Mouse (Mus musculus) testis, adult 10 weeks (tissue): ENCODE measurements around the gene 4930519P11Rik. TPM values are rescaled to one million over a fixed set of nuclear protein-coding genes. Genes with fewer than 3 reads are reported as not detected.

Source experiments
- polyA plus RNA-seq: library from polyadenylated mRNA; stranded (reverse); fragments of 350-450 nt; fragmentation: Illumina TruSeq; extraction: RNeasy Lipid Tissue Mini Kit (QIAGEN cat#74804); gene quantifications from one replicate; pipeline ENCODE4 v1.2.3, GENCODE M21; 2014; ENCODE audit warnings: low read depth, low replicate concordance

Gene 4930519P11Rik
- 0.76 TPM for polyA plus RNA-seq

DNA sequence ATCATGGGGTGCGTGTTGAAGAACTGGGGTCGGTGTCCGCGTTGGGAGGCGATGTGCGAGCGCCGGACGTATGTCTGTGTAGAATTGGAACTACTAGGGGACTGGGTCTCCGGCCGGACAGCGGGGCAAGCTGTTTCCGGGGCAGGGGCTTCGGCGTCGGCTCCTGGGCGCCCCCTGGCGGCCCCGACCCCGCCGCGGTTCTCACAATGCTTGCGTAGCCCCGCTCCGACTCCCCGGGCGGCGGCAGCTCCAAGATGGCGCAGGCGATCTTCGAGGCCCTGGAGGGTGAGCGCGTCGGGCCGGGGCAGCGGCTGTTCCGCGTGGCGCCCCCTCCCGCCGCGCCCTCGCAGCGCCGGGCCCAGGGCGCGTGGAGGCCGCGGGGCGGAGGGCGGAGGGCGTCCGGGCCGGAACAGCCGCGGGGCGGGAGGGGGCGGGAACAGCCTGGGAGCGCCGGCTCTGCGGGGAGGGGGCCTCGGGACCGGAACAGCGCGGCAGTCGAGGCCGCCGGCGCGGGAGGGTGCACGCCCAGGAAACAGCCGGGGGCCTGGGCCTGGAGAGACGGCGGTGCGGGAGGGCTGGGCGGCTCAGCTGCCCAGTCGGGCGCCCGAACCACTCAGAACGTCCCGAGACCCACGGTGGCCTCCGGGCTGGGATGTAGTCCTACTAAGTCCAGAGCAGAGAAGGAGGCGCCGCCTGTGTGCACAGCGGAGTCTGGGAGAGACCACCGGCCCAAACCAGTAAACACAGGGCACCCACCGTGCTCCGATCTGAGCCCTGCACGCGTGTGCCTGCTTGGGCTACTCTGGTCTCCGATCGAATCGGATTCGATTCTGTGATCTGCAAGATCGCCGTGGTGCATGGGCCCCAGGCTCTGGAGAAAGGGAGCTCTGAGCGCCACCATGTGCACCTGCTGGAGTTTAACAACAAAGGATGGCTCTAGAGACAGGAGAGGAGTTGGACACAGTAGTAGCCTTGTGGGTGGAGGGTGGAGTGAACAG, at the start of gene 4930519P11Rik, which contains the start of gene Zfp341:
TSS of gene 4930519P11Rik (minus strand) at position 320 of the 998 bp plus-strand sequence.
TSS of gene Zfp341 (plus strand) at position 180 of the 998 bp plus-strand sequence.

DNA sequence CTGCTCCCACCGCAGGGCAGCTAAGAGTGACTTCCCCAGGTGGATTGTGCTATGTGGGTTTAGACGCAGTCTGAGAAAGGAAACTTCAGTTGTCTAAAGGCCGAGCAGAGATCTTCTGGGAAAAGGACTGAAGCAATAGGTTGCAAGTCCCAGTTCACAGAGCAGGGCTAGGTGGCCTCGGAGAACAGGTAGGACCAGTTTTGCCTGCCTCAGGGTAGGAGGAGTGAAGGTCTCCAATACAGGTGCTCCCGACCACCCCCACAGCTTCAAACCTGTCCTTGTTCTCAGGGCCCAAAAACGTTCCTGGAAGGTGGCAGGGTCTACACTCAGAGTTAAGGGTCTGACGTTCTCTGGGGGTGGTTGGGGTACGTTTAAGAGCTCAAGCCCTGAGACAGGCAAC, 38.1 kb upstream of the 4930519P11Rik start, which contains the start of gene Chmp4b:
TSS of gene Chmp4b (plus strand) at position 343 of the 400 bp plus-strand sequence.

DNA sequence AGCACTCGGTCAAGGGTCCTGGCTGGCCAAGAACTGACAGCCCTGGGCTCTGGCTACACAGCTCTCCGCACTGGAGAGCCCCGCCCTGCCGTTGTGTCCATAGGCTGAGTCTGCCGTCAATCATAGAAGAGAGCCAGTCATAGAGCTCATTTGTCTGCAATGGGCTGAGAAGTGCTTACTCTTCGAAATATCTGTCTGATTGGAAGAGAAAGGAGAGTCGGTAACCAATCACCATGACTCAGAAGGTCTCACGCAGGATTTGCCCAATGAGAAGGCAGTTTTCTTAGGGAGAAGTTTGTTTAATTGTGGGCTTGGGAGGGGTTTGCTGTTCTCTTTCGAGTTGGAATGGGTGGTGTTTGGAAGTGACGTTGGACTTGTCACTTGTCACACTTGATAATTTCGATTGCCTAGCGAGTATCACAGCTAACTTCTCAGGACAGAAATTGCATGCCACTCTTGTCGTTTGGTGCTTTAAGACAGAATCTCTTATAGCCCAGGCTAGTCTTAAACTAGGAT, 9.5 kb downstream of the 4930519P11Rik start, which contains the start of gene Pxmp4:
TSS of gene Pxmp4 (minus strand) at position 71 of the 516 bp plus-strand sequence.

DNA sequence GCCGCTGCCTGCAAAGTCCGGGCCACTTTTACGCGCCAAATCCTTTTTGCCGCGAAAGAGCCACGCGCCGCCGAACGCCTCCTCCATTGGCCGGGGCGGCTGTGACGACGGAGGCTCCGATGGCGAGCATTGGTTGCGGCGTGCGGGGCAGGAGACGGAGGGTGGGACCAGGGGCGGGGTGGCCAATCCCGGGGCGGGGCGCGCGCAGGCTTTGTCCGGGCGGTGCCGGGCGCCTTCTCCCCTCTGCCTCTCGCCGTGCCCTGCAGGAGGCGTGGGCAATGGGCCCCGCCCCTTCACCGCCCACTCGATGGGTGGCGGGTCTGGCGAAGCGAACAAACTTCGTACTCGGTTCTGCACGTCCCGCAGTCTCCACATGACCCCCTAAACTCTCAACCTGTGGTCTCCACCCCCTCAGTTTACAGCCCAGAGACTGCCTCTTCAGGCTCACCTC, 43.4 kb downstream of the 4930519P11Rik start, which contains the start of gene E2f1:
TSS of gene E2f1 (minus strand) at position 57 of the 451 bp plus-strand sequence.

Other genes with a start within 250 kb of the 4930519P11Rik start
- gene Cdk5rap1, start 240.4 kb downstream of the 4930519P11Rik start, polyA plus RNA-seq = 4.5 TPM
- 0.18 TPM for gene Snta1, start 205.3 kb downstream of the 4930519P11Rik start, polyA plus RNA-seq
- 14.8 TPM for gene Cbfa2t2, start 177.0 kb downstream of the 4930519P11Rik start, polyA plus RNA-seq
- 4.3 TPM for gene 1700003F12Rik, start 66.4 kb downstream of the 4930519P11Rik start, polyA plus RNA-seq
- 2.3 TPM for gene Actl10, start 61.7 kb downstream of the 4930519P11Rik start, polyA plus RNA-seq
- gene Necab3, start 54.5 kb downstream of the 4930519P11Rik start, polyA plus RNA-seq = 4.3 TPM
- 0.10 TPM for gene E2f1, start 43.5 kb downstream of the 4930519P11Rik start, polyA plus RNA-seq
- 1.0 TPM for gene Pxmp4, start 9.7 kb downstream of the 4930519P11Rik start, polyA plus RNA-seq
- not detected for gene Zfp341, start 140 bp downstream of the 4930519P11Rik start, polyA plus RNA-seq
- 60.7 TPM for gene Chmp4b, start 38.3 kb upstream of the 4930519P11Rik start, polyA plus RNA-seq
- not detected for gene Gm14214, start 156.6 kb upstream of the 4930519P11Rik start, polyA plus RNA-seq
- 42.9 TPM for gene Raly, start 177.7 kb upstream of the 4930519P11Rik start, polyA plus RNA-seq
- not detected for gene a, start 178.0 kb upstream of the 4930519P11Rik start, polyA plus RNA-seq